Mouse (Mus musculus) stomach, postnatal 0 days (tissue): ENCODE measurements at regions not wholly inside any gene's neighbourhood (a gene's known extent, or its start where the extent isn't known, plus 50 kb on each side); places are given as distances from the start of the nearest gene placed in this dataset.

Experiments used
- ATAC-seq: fragments of 200-750 bp; cut with Nextera tagmentation; 2 replicates; pipeline ENCODE4 v1.8.0; 2017; ENCODE audit not compliant: low FRiP score, low TSS enrichment
- DNase-seq: peaks from one replicate; pipeline ENCODE4 v3.0.0-alpha.2; 2016; ENCODE audit warnings: low spot score
- H3K27ac ChIP-seq: fragments of 300-500 bp; sonication (generic); replicated peaks from 2 replicates; pipeline ENCODE4 v1.5.1; 2014; ENCODE audit warnings: mild to moderate bottlenecking, control low read depth
- H3K27me3 ChIP-seq: fragments of 300-500 bp; sonication (generic); 2 replicates; pipeline ENCODE4 v1.6.1; 2014; ENCODE audit warnings: low read length; ENCODE audit not compliant: control insufficient read depth, insufficient read depth
- H3K36me3 ChIP-seq: fragments of 300-500 bp; sonication (generic); 2 replicates; pipeline ENCODE4 v1.6.1; 2014; ENCODE audit warnings: low read length, mixed read lengths; ENCODE audit not compliant: control insufficient read depth, insufficient read depth
- H3K4me1 ChIP-seq: fragments of 300-500 bp; sonication (generic); replicated peaks from 2 replicates; pipeline ENCODE4 v1.6.1; 2014; ENCODE audit warnings: antibody characterized with exemption; ENCODE audit not compliant: control insufficient read depth, insufficient read depth
- H3K4me2 ChIP-seq: fragments of 300-500 bp; sonication (generic); replicated peaks from 2 replicates; pipeline ENCODE4 v1.6.1; 2014; ENCODE audit warnings: low read depth, mild to moderate bottlenecking, control low read depth, moderate library complexity
- H3K4me3 ChIP-seq: fragments of 300-500 bp; sonication (generic); 2 replicates; pipeline ENCODE4 v1.5.1; 2014; ENCODE audit warnings: low read depth, low read length, control low read depth
- H3K9ac ChIP-seq: fragments of 300-500 bp; sonication (generic); 2 replicates; pipeline ENCODE4 v1.6.1; 2014; ENCODE audit warnings: mild to moderate bottlenecking, low read length, control low read depth, mixed read lengths
- H3K9me3 ChIP-seq: fragments of 300-500 bp; sonication (generic); 2 replicates; pipeline ENCODE4 v1.6.1; 2016; ENCODE audit warnings: low read length; ENCODE audit not compliant: control insufficient read depth
- CTCF ChIP-seq: IDR thresholded peaks from 2 replicates; pipeline ENCODE4 v1.5.1; 2016; ENCODE audit warnings: antibody characterized with exemption, low read depth, mild to moderate bottlenecking, moderate library complexity
- EP300 ChIP-seq: optimal IDR thresholded peaks from 2 replicates; pipeline ENCODE3; 2016; ENCODE audit warnings: antibody characterized with exemption
- WGBS: fragments of 180-500 bp; shearing (Covaris S2); extraction: QIAGEN DNeasy Blood & Tissue Kit; methylation state at CpG from one replicate; pipeline ENCODE4 v1.1.7; 2014; 5-methylcytosine and 5-hydroxymethylcytosine counted together

- Histone ChIP-seq H3K9ac (no peak overlapping the region), H3K36me3 (no peaks in the 10 kb centered on the region), H3K4me2 (no peak overlapping the region), H3K27me3 (no peaks in the 10 kb centered on the region), H3K4me1 (no peaks in the 10 kb centered on the region), H3K27ac (no peak overlapping the region), H3K9me3 (no peaks in the 10 kb centered on the region), H3K4me3 (no peak overlapping the region)
- DNase-seq (no peak), ATAC-seq (no peak)
- WGBS = 78% methylated on average over 10 of the region's 10 CpGs
- TF ChIP-seq CTCF = no peak
- TF ChIP-seq EP300 = no peak
These were observed 88.6 kb upstream of the Tank start for GRCm38 (mm10) chr2:61489762-61490161.

GRCm38 (mm10) chr2:61483820-61484219 is 94.6 kb upstream of the Tank start:
- Histone ChIP-seq H3K4me1 (no peaks in the 10 kb centered on the region), H3K9ac (no peak overlapping the region), H3K4me2 (no peak overlapping the region), H3K9me3 (no peaks in the 10 kb centered on the region), H3K4me3 (no peak overlapping the region), H3K27ac (no peak overlapping the region), H3K36me3 (no peaks in the 10 kb centered on the region), H3K27me3 (no peaks in the 10 kb centered on the region)
- DNase-seq (no peak), ATAC-seq (no peak)
- TF ChIP-seq EP300 (no peak), CTCF (no peak)
- WGBS = 71% methylated on average over 1 of the region's 1 CpGs

GRCm38 (mm10) chr2:61476648-61477047 is 101.7 kb upstream of the Tank start:
- Histone ChIP-seq H3K4me2 (no peak overlapping the region), H3K4me1 (no peaks in the 10 kb centered on the region), H3K9me3 (no peaks in the 10 kb centered on the region), H3K27ac (no peak overlapping the region), H3K36me3 (no peaks in the 10 kb centered on the region), H3K9ac (no peak overlapping the region), H3K4me3 (no peak overlapping the region), H3K27me3 (no peaks in the 10 kb centered on the region)
- DNase-seq (no peak), ATAC-seq (no peak)
- WGBS = 83% methylated on average over 4 of the region's 4 CpGs
- no peak for TF ChIP-seq EP300
- TF ChIP-seq CTCF = no peak

- Histone ChIP-seq H3K4me1 (no peaks in the 10 kb centered on the region), H3K27me3 (no peaks in the 10 kb centered on the region), H3K4me3 (no peak overlapping the region), H3K4me2 (no peak overlapping the region), H3K9me3 (no peaks in the 10 kb centered on the region), H3K9ac (no peak overlapping the region), H3K36me3 (no peaks in the 10 kb centered on the region), H3K27ac (no peak overlapping the region)
- DNase-seq = no peak
- WGBS = 49% methylated on average over 10 of the region's 10 CpGs
- ATAC-seq = no peak
- no peak for TF ChIP-seq EP300
These were observed 103.8 kb upstream of the Tank start for GRCm38 (mm10) chr2:61474626-61475025.

GRCm38 (mm10) chr2:61470521-61470920 is 107.9 kb upstream of the Tank start:
- H3K27ac ChIP-seq = no peak overlapping the region
- no peaks in the 10 kb centered on the region for H3K4me1 ChIP-seq
- WGBS = 88% methylated on average over 5 of the region's 5 CpGs
- no peak overlapping the region for H3K4me2 ChIP-seq
- no peak for TF ChIP-seq CTCF
- no peak for TF ChIP-seq EP300
- H3K9me3 ChIP-seq = no peaks in the 10 kb centered on the region
- no peaks in the 10 kb centered on the region for H3K36me3 ChIP-seq
- ATAC-seq = no peak
- no peak for DNase-seq
- H3K27me3 ChIP-seq = no peaks in the 10 kb centered on the region
- H3K4me3 ChIP-seq = no peak overlapping the region
- H3K9ac ChIP-seq = no peak overlapping the region

GRCm38 (mm10) chr2:61470064-61470463 is 108.3 kb upstream of the Tank start:
- no peak overlapping the region for H3K27ac ChIP-seq
- no peaks in the 10 kb centered on the region for H3K4me1 ChIP-seq
- ATAC-seq = no peak
- no peak overlapping the region for H3K4me2 ChIP-seq
- DNase-seq = no peak
- TF ChIP-seq CTCF (no peak), EP300 (no peak)
- no peak overlapping the region for H3K4me3 ChIP-seq
- no peak overlapping the region for H3K9ac ChIP-seq
- H3K9me3 ChIP-seq = no peaks in the 10 kb centered on the region
- H3K27me3 ChIP-seq = no peaks in the 10 kb centered on the region
- H3K36me3 ChIP-seq = no peaks in the 10 kb centered on the region
